Mouse (Mus musculus) limb, embryonic 13.5 days (tissue): ENCODE data around the gene Usp51. TPM values are rescaled to one million over a fixed set of nuclear protein-coding genes. Genes with fewer than 3 reads are reported as not detected.
"Not testable (repeated sequence)": the region's sequence is repeated elsewhere in the genome, so short reads cannot be mapped to it uniquely, and the experiment has no call there.

Experiments used
- ATAC-seq: fragments of 200-750 bp; cut with Nextera tagmentation; 2 replicates; pipeline ENCODE4 v1.8.0; 2017; ENCODE audit warnings: low read depth, moderate number of reproducible peaks, moderate TSS enrichment; ENCODE audit not compliant: low FRiP score
- H3K27ac ChIP-seq: fragments of 300-500 bp; sonication (generic); 2 replicates; pipeline ENCODE4 v1.5.1; 2015; ENCODE audit warnings: inconsistent platforms, mild to moderate bottlenecking, moderate library complexity
- H3K27me3 ChIP-seq: fragments of 300-500 bp; sonication (generic); 2 replicates; pipeline ENCODE4 v1.6.1; 2015; ENCODE audit warnings: mild to moderate bottlenecking, inconsistent platforms
- H3K36me3 ChIP-seq: fragments of 300-500 bp; sonication (generic); 2 replicates; pipeline ENCODE4 v1.6.1; 2015; ENCODE audit warnings: inconsistent platforms, mild to moderate bottlenecking, moderate library complexity
- H3K4me1 ChIP-seq: fragments of 300-500 bp; sonication (generic); 2 replicates; pipeline ENCODE4 v1.6.1; 2015; ENCODE audit warnings: inconsistent platforms
- H3K4me2 ChIP-seq: fragments of 300-500 bp; sonication (generic); replicated peaks from 2 replicates; pipeline ENCODE4 v1.6.1; 2015; ENCODE audit warnings: inconsistent platforms, mild to moderate bottlenecking, moderate library complexity
- H3K4me3 ChIP-seq: fragments of 300-500 bp; sonication (generic); 2 replicates; pipeline ENCODE4 v1.5.1; 2015; ENCODE audit warnings: moderate library complexity, mild to moderate bottlenecking, inconsistent platforms
- H3K9ac ChIP-seq: fragments of 300-500 bp; sonication (generic); 2 replicates; pipeline ENCODE4 v1.6.1; 2015; ENCODE audit warnings: mild to moderate bottlenecking, inconsistent platforms
- H3K9me3 ChIP-seq: fragments of 300-500 bp; sonication (generic); 2 replicates; pipeline ENCODE4 v1.6.1; 2016; ENCODE audit warnings: inconsistent platforms
- WGBS: fragments of 180-500 bp; shearing (Covaris S2); methylation state at CpG from one replicate; pipeline ENCODE4 v1.1.7; 2015; 5-methylcytosine and 5-hydroxymethylcytosine counted together
- polyA plus RNA-seq: library from polyadenylated mRNA; unstranded; fragments of >200 nt; fragmentation: Nextera tagmentation; extraction: Ambion mirVana; gene quantifications from 2 replicates; pipeline ENCODE4 v1.2.1, GENCODE M21; 2015

Gene Usp51
- 1.9 and 2.2 TPM in 2 replicates for polyA plus RNA-seq

GRCm38 (mm10) chrX:153006387-153006841, at the start of gene Usp51:
Gene Usp51, plus strand, starts transcription at chrX:153006469.
- Histone ChIP-seq H3K9me3 (no peaks in the 10 kb centered on the region), H3K36me3 (no peaks in the 10 kb centered on the region), H3K4me3 (peak within 1 kb of the TSS; percentile 54), H3K27ac (peak within 1 kb of the TSS; percentile 70), H3K4me1 (no peaks in the 10 kb centered on the region), H3K9ac (peak within 1 kb of the TSS; percentile 67), H3K27me3 (peaks cover 22% of the 10 kb centered on the region; the same call in 1 of the 2 replicates), H3K4me2 (peak within 1 kb of the TSS; percentile 64)
- WGBS = 15% methylated on average over 23 of the region's 23 CpGs
- peak; percentile 83 for ATAC-seq

GRCm38 (mm10) chrX:152969606-152970005, 36.7 kb upstream of the Usp51 start:
- H3K27me3 ChIP-seq = 0 out of 2 replicates have a peak, but pooled peaks cover under 1% of the 10 kb centered on the region
- no peak overlapping the region for H3K4me2 ChIP-seq
- ATAC-seq = no peak
- no peak overlapping the region for H3K27ac ChIP-seq
- H3K9me3 ChIP-seq = no peaks in the 10 kb centered on the region
- 64% methylated on average over 6 of the region's 6 CpGs for WGBS
- no peak overlapping the region for H3K4me3 ChIP-seq
- H3K4me1 ChIP-seq = no peaks in the 10 kb centered on the region; the same call in 1 of the 2 replicates
- no peak overlapping the region for H3K9ac ChIP-seq
- no peaks in the 10 kb centered on the region for H3K36me3 ChIP-seq

GRCm38 (mm10) chrX:152973476-152974203, 32.6 kb upstream of the Usp51 start:
- H3K36me3 ChIP-seq, H3K4me1 ChIP-seq, H3K9me3 ChIP-seq, H3K4me3 ChIP-seq, H3K9ac ChIP-seq, H3K27ac ChIP-seq: not testable (repeated sequence)
- H3K27me3 ChIP-seq = peaks cover 20% of the 10 kb centered on the region; the same call in 1 of the 2 replicates
- H3K4me2 ChIP-seq = peak overlapping the region; percentile 47
- ATAC-seq = peak; percentile 85
- 26% methylated on average over 5 of the region's 19 CpGs for WGBS

DNA sequence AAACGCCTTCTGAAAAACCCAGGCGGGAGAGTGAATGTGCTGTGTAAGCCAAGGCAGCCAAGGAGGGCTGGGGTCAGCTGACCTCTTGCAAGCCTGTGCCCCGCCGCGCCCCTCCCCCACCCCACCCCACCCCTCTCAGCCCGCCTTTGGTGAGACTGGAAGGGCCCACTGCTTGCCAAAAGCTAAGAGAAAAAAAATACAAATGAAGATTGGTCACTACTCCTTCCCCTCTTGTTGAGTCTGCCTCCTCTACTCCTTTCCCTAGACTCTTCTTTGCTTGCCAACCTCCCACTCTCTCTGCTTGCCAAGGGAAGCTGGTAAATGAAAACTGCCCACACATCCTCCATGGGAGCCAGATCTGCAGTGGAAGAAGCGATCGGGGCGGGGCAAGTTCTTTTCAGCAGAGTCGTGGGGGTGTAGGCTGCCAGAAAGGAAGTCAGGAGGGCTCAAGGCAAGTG, 32.0 kb upstream of the Usp51 start:
- no peak overlapping the region for H3K4me3 ChIP-seq

GRCm38 (mm10) chrX:152976538-152976937, 29.7 kb upstream of the Usp51 start:
- no peak overlapping the region for H3K4me2 ChIP-seq
- no peak overlapping the region for H3K27ac ChIP-seq
- WGBS = 90% methylated on average over 6 of the region's 6 CpGs
- no peak overlapping the region for H3K4me3 ChIP-seq
- peaks cover 20% of the 10 kb centered on the region; the same call in 1 of the 2 replicates for H3K27me3 ChIP-seq
- H3K9ac ChIP-seq = no peak overlapping the region
- no peaks in the 10 kb centered on the region for H3K9me3 ChIP-seq
- no peak for ATAC-seq
- no peaks in the 10 kb centered on the region; the same call in 1 of the 2 replicates for H3K4me1 ChIP-seq
- H3K36me3 ChIP-seq = no peaks in the 10 kb centered on the region

More for the DNA sequence above, 32.0 kb upstream of the Usp51 start:
- Histone ChIP-seq H3K9ac (no peak overlapping the region), H3K4me1 (no peaks in the 10 kb centered on the region; the same call in 1 of the 2 replicates), H3K27ac (no peak overlapping the region), H3K27me3 (peaks cover 20% of the 10 kb centered on the region; the same call in 1 of the 2 replicates), H3K4me2 (peak overlapping the region; percentile 47), H3K36me3 (no peaks in the 10 kb centered on the region), H3K9me3 (no peaks in the 10 kb centered on the region)
- WGBS = 21% methylated on average over 6 of the region's 10 CpGs
- ATAC-seq = peak; percentile 68; the same call in 1 of the 2 replicates

GRCm38 (mm10) chrX:152985009-152985408, 21.3 kb upstream of the Usp51 start:
- ATAC-seq = no peak
- H3K27me3 ChIP-seq = peaks cover 6% of the 10 kb centered on the region; the same call in 1 of the 2 replicates
- no peaks in the 10 kb centered on the region for H3K36me3 ChIP-seq
- no peak overlapping the region for H3K9ac ChIP-seq
- no peaks in the 10 kb centered on the region for H3K4me1 ChIP-seq
- H3K9me3 ChIP-seq = no peaks in the 10 kb centered on the region
- 74% methylated on average over 2 of the region's 2 CpGs for WGBS
- no peak overlapping the region for H3K4me2 ChIP-seq
- no peak overlapping the region for H3K4me3 ChIP-seq
- H3K27ac ChIP-seq = no peak overlapping the region

GRCm38 (mm10) chrX:152989852-152990251, 16.4 kb upstream of the Usp51 start:
- H3K27ac ChIP-seq, H3K36me3 ChIP-seq, H3K9ac ChIP-seq, H3K4me2 ChIP-seq, H3K4me1 ChIP-seq, H3K4me3 ChIP-seq, ATAC-seq, H3K9me3 ChIP-seq, H3K27me3 ChIP-seq: not testable (repeated sequence)

GRCm38 (mm10) chrX:152996105-152996504, 10.2 kb upstream of the Usp51 start:
- not testable (repeated sequence) for H3K4me1 ChIP-seq, H3K9me3 ChIP-seq, H3K4me2 ChIP-seq, H3K4me3 ChIP-seq, H3K27me3 ChIP-seq, H3K9ac ChIP-seq, H3K27ac ChIP-seq, H3K36me3 ChIP-seq, ATAC-seq
- WGBS = no CpG with 5 or more reads among the region's 3 CpGs

DNA sequence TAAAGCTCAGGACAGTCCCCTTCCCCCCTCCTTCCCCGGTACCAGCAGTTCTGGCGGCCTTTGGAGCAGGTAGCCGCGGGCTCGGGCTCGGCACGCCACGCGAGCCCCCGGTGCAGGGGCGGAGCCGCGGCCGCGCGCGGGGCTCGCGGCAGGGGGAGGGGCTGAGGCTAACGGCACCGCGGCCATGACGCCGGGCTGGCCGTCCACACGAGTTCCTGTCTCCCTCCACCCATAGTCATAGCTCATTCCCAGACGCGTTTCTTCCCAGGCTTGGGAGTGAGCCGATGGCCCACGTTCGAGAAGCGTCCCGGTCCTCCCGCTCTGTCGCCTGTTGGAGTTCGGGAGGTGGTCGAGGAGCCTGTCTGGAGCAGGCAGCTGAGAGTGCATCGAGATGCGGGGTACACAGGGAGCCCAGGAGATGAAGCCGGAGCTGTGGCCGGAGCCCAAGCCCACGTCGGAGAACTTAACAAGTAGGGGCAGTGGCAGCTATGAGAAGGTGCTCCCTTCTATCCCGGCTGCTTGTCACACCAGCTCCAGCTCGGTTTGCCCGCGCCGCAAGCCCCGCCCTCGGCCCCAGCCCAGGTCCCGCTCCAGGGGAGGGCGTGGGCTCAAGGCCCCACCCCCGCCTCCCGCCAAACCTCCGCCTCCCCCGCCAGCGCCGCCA, 884 bp downstream of the Usp51 start:
- H3K36me3 ChIP-seq = no peaks in the 10 kb centered on the region
- peak overlapping the region; percentile 70 for H3K27ac ChIP-seq
- no peaks in the 10 kb centered on the region for H3K9me3 ChIP-seq
- H3K4me2 ChIP-seq = peak overlapping the region; percentile 64
- peaks cover 26% of the 10 kb centered on the region; the same call in 1 of the 2 replicates for H3K27me3 ChIP-seq
- WGBS = 14% methylated on average over 42 of the region's 58 CpGs
- H3K9ac ChIP-seq = peak overlapping the region; percentile 67
- H3K4me3 ChIP-seq = peak overlapping the region; percentile 54
- H3K4me1 ChIP-seq = no peaks in the 10 kb centered on the region
- ATAC-seq = peak; percentile 91

GRCm38 (mm10) chrX:153007685-153008047, 1.4 kb downstream of the Usp51 start:
- no peaks in the 10 kb centered on the region for H3K4me1 ChIP-seq
- peak overlapping the region; percentile 64 for H3K4me2 ChIP-seq
- H3K9ac ChIP-seq = peak overlapping the region; percentile 67; the same call in 1 of the 2 replicates
- no peaks in the 10 kb centered on the region for H3K36me3 ChIP-seq
- no peak for ATAC-seq
- no peaks in the 10 kb centered on the region for H3K9me3 ChIP-seq
- peak overlapping the region; percentile 54 for H3K4me3 ChIP-seq
- no peak overlapping the region for H3K27ac ChIP-seq
- WGBS = 36% methylated on average over 9 of the region's 9 CpGs
- H3K27me3 ChIP-seq = peaks cover 28% of the 10 kb centered on the region; the same call in 1 of the 2 replicates

GRCm38 (mm10) chrX:153025255-153025654, 19.0 kb downstream of the Usp51 start:
- H3K27me3 ChIP-seq, H3K9ac ChIP-seq, ATAC-seq, H3K4me2 ChIP-seq, H3K9me3 ChIP-seq, H3K36me3 ChIP-seq, H3K27ac ChIP-seq, H3K4me1 ChIP-seq, H3K4me3 ChIP-seq: not testable (repeated sequence)
- WGBS = no CpG with 5 or more reads among the region's 3 CpGs

DNA sequence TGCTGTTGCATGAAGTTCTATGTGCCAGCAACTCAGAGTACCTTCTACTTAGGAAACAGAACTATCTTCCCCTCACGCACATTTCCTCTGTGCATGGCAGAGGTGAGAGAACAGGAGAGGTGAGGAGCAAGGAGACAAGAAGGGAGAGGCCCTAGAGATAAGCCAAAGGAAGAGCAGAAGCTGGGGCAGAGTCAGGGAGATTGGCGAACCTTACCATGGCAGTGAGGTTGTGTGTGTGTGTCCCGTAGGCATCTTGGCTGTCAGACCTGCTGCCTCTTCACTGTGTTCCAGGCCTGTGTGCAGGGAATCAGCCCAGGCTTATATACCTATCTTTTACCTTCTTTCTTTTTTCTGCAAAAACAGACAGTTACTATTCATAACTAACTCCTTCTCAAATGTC, 19.4 kb downstream of the Usp51 start:
- not testable (repeated sequence) for H3K4me3 ChIP-seq, H3K4me1 ChIP-seq, H3K36me3 ChIP-seq, H3K27me3 ChIP-seq, ATAC-seq, H3K4me2 ChIP-seq, H3K27ac ChIP-seq, H3K9me3 ChIP-seq, H3K9ac ChIP-seq
- WGBS = 90% methylated on average over 2 of the region's 3 CpGs
